Comparison of ENCODE assay signal across 8 mouse cellular contexts in the genomic region with DNA sequence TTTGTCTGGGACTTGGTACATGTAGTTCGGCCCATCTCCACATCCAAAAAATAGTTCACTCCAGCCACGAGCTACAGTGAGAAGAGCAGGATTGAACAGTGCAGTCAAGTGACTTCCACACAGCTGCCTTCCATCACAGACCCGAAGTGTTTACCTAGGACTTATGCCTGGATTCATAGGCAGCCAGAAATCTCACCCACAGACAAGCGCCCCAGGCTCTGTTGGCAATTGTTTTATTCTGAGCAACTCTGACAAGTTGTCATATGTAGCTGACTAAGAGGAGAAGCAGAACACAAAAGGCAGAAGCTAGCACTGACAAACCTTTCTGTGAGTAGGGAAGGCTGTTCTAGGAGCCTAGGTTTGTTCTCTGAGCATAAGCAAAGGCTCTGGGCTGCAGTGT. TPM values are rescaled to one million over a fixed set of nuclear protein-coding genes. Genes with fewer than 3 reads are reported as not detected.
DNase-seq lines count a peak whose midpoint lies in the region; ATAC-seq and TF ChIP-seq lines count a peak whose summit lies in the region.

No protein-coding gene starts in this region.

- H3K36me3 ChIP-seq in forebrain, embryonic 13.5 days (ENCODE audit: poor library complexity, severe bottlenecking) = peaks cover 30% of the 10 kb centered on the region
- peaks cover 26% of the 10 kb centered on the region for H3K36me3 ChIP-seq in limb, embryonic 13.5 days

- H3K27ac ChIP-seq in left cerebral cortex, adult 2 months = peak overlapping the region; percentile 90
- H3K27ac ChIP-seq in forebrain, embryonic 13.5 days = no peak overlapping the region
- H3K27ac ChIP-seq in limb, embryonic 13.5 days = no peak overlapping the region
- H3K27ac ChIP-seq in olfactory bulb, adult 2 months (ENCODE audit: insufficient read depth, low read depth, low read length) = peak overlapping the region; percentile 84

- no peak for TF ChIP-seq CTCF in left cerebral cortex, adult 2 months (IDR thresholded peaks at IDR 0.05)
- TF ChIP-seq CTCF in olfactory bulb, adult 2 months (IDR thresholded peaks at IDR 0.05; ENCODE audit: insufficient read depth, low read depth, low read length) = no peak

- intact Hi-C loops in left cerebral cortex, adult 2 months (cut with DNase I) = no loop called here
- intact Hi-C loops in left cerebral cortex, postnatal 10 days (cut with DNase I) = no loop called here

- no peak for ATAC-seq in forebrain, embryonic 13.5 days
- ATAC-seq in limb, embryonic 13.5 days (ENCODE audit: low FRiP score, low read depth) = no peak

- no peak for DNase-seq in left cerebral cortex, adult 2 months (ENCODE audit: extremely low spot score in 1 of 2, low spot score in 2 of 2)
- DNase-seq in left cerebral cortex, postnatal 10 days (ENCODE audit: extremely low spot score in 1 of 2, low spot score in 2 of 2) = no peak
- no peak for DNase-seq in retina, postnatal 1 day
- no peak for DNase-seq in thymus, postnatal 10 days (ENCODE audit: low spot score in 2 of 2)
- no peak for DNase-seq in ovary, adult 18-20 months (ENCODE audit: low spot score)

- no peaks in the 10 kb centered on the region for H3K9me3 ChIP-seq in forebrain, embryonic 13.5 days (replicated peaks)
- no peaks in the 10 kb centered on the region for H3K9me3 ChIP-seq in limb, embryonic 13.5 days

- H3K27me3 ChIP-seq in forebrain, embryonic 13.5 days = no peaks in the 10 kb centered on the region
- H3K27me3 ChIP-seq in limb, embryonic 13.5 days = no peaks in the 10 kb centered on the region

- peaks cover 30% of the 10 kb centered on the region for H3K4me1 ChIP-seq in forebrain, embryonic 13.5 days
- peaks cover 35% of the 10 kb centered on the region for H3K4me1 ChIP-seq in limb, embryonic 13.5 days
- H3K4me1 ChIP-seq in olfactory bulb, adult 2 months (ENCODE audit: control insufficient read depth, insufficient read depth, low read length) = peaks cover 7% of the 10 kb centered on the region; the same call in 1 of the 2 replicates

- H3K4me3 ChIP-seq in left cerebral cortex, adult 2 months = peak overlapping the region; percentile 88
- peak overlapping the region; percentile 90 for H3K4me3 ChIP-seq in forebrain, embryonic 13.5 days
- H3K4me3 ChIP-seq in limb, embryonic 13.5 days = peak overlapping the region; percentile 75
- peak overlapping the region; percentile 29 for H3K4me3 ChIP-seq in olfactory bulb, adult 2 months (ENCODE audit: insufficient read depth, low read depth, low read length)

- no peak for TF ChIP-seq POLR2A in olfactory bulb, adult 2 months (IDR thresholded peaks at IDR 0.05; ENCODE audit: insufficient read depth, low read depth, low read length)

- 81% methylated on average over 4 of the region's 4 CpGs for WGBS in forebrain, embryonic 13.5 days
- whole genome bisulfite sequencing in limb, embryonic 13.5 days = 87% methylated on average over 4 of the region's 4 CpGs
- 45% methylated on average over 4 of the region's 4 CpGs for WGBS in olfactory bulb, adult 2 months

- H3K9ac ChIP-seq in forebrain, embryonic 13.5 days = peak overlapping the region; percentile 89
- peak overlapping the region; percentile 85 for H3K9ac ChIP-seq in limb, embryonic 13.5 days

- H3K4me2 ChIP-seq in forebrain, embryonic 13.5 days = peak overlapping the region; percentile 87
- H3K4me2 ChIP-seq in limb, embryonic 13.5 days (replicated peaks) = peak overlapping the region; percentile 89

RNA-seq across cellular contexts. Expression of a gene that starts 2.6 kb away (rescaled TPM):
- 1,000 to 10,000 TPM; 1,809 to 1,890 TPM for total RNA-seq in left cerebral cortex, adult 2 months (2021)
- total RNA-seq in left cerebral cortex, postnatal 10 days (2021) = 1,000 to 10,000 TPM; 1,743 to 1,747 TPM
- polyA plus RNA-seq in forebrain, embryonic 13.5 days (2015; fragmentation: Nextera tagmentation; extraction: Ambion mirVana) = 414 and 419 TPM in 2 replicates
- polyA plus RNA-seq in limb, embryonic 13.5 days (2015; fragmentation: Nextera tagmentation; extraction: Ambion mirVana) = 386 and 403 TPM in 2 replicates
- polyA plus RNA-seq in olfactory bulb, adult 2 months (2012; ENCODE audit: insufficient read depth, insufficient read length, low replicate concordance, missing spikeins) = 616 and 1,102 TPM in 2 replicates

RNA-seq across cellular contexts. Expression of a gene that starts 8.0 kb away (rescaled TPM):
- total RNA-seq in left cerebral cortex, adult 2 months (2021) = not detected
- total RNA-seq in left cerebral cortex, postnatal 10 days (2021) = not detected
- not detected in 2 replicates for polyA plus RNA-seq in forebrain, embryonic 13.5 days (2015; fragmentation: Nextera tagmentation; extraction: Ambion mirVana)
- polyA plus RNA-seq in limb, embryonic 13.5 days (2015; fragmentation: Nextera tagmentation; extraction: Ambion mirVana) = not detected in 2 replicates
- not detected in 2 replicates for polyA plus RNA-seq in olfactory bulb, adult 2 months (2012; ENCODE audit: insufficient read depth, insufficient read length, low replicate concordance, missing spikeins)

RNA-seq across cellular contexts. Expression of a gene that starts 37.9 kb away (rescaled TPM):
- not detected for total RNA-seq in left cerebral cortex, adult 2 months (2021)
- total RNA-seq in left cerebral cortex, postnatal 10 days (2021) = not detected
- polyA plus RNA-seq in forebrain, embryonic 13.5 days (2015; fragmentation: Nextera tagmentation; extraction: Ambion mirVana) = not detected in 2 replicates
- not detected in 2 replicates for polyA plus RNA-seq in limb, embryonic 13.5 days (2015; fragmentation: Nextera tagmentation; extraction: Ambion mirVana)
- polyA plus RNA-seq in olfactory bulb, adult 2 months (2012; ENCODE audit: insufficient read depth, insufficient read length, low replicate concordance, missing spikeins) = not detected in 2 replicates

RNA-seq across cellular contexts. Expression of a gene that starts 53.0 kb away (rescaled TPM):
- total RNA-seq in left cerebral cortex, adult 2 months (2021) = not detected
- total RNA-seq in left cerebral cortex, postnatal 10 days (2021) = not detected
- not detected in 2 replicates for polyA plus RNA-seq in forebrain, embryonic 13.5 days (2015; fragmentation: Nextera tagmentation; extraction: Ambion mirVana)
- polyA plus RNA-seq in limb, embryonic 13.5 days (2015; fragmentation: Nextera tagmentation; extraction: Ambion mirVana) = not detected in 2 replicates
- not detected in 2 replicates for polyA plus RNA-seq in olfactory bulb, adult 2 months (2012; ENCODE audit: insufficient read depth, insufficient read length, low replicate concordance, missing spikeins)

Comparison
In these comparisons a context has a peak if more than half of its experiments do, and no peak if none do; other contexts are left out.
1. H3K27ac ChIP-seq: peak in left cerebral cortex, adult 2 months (single experiment) and olfactory bulb, adult 2 months (single experiment); none in forebrain, embryonic 13.5 days (single experiment) and limb, embryonic 13.5 days (single experiment).
2. H3K4me3 ChIP-seq: peak in every context shown above with its lines; median percentile 90 in forebrain, embryonic 13.5 days; 88 in left cerebral cortex, adult 2 months; 75 in limb, embryonic 13.5 days; 29 in olfactory bulb, adult 2 months.